Mouse (Mus musculus) limb, embryonic 15.5 days (tissue): ENCODE results near the gene Chga. TPM values are rescaled to one million over a fixed set of nuclear protein-coding genes. Genes with fewer than 3 reads are reported as not detected.

Source experiments
- ATAC-seq: fragments of 200-750 bp; cut with Nextera tagmentation; 2 replicates; pipeline ENCODE4 v1.8.0; 2017; ENCODE audit warnings: low read depth, moderate TSS enrichment; ENCODE audit not compliant: insufficient number of reproducible peaks, low FRiP score, low TSS enrichment
- H3K27ac ChIP-seq: fragments of 300-500 bp; sonication (generic); 2 replicates; pipeline ENCODE4 v1.5.1; 2015; ENCODE audit warnings: moderate library complexity, mild to moderate bottlenecking, inconsistent platforms
- H3K27me3 ChIP-seq: fragments of 300-500 bp; sonication (generic); 2 replicates; pipeline ENCODE4 v1.6.1; 2015; ENCODE audit warnings: inconsistent platforms
- H3K36me3 ChIP-seq: fragments of 300-500 bp; sonication (generic); 2 replicates; pipeline ENCODE4 v1.6.1; 2015; ENCODE audit warnings: inconsistent platforms
- H3K4me1 ChIP-seq: fragments of 300-500 bp; sonication (generic); 2 replicates; pipeline ENCODE4 v1.6.1; 2015; ENCODE audit warnings: inconsistent platforms
- H3K4me2 ChIP-seq: fragments of 300-500 bp; sonication (generic); 2 replicates; pipeline ENCODE4 v1.6.1; 2015; ENCODE audit warnings: mild to moderate bottlenecking, inconsistent platforms
- H3K4me3 ChIP-seq: fragments of 300-500 bp; sonication (generic); 2 replicates; pipeline ENCODE4 v1.5.1; 2015; ENCODE audit warnings: mild to moderate bottlenecking, inconsistent platforms
- H3K9ac ChIP-seq: fragments of 300-500 bp; sonication (generic); 2 replicates; pipeline ENCODE4 v1.6.1; 2015; ENCODE audit warnings: inconsistent platforms
- H3K9me3 ChIP-seq: fragments of 300-500 bp; sonication (generic); 2 replicates; pipeline ENCODE4 v1.6.1; 2016; ENCODE audit warnings: inconsistent platforms
- WGBS: fragments of 180-500 bp; shearing (Covaris S2); methylation state at CpG from one replicate; pipeline ENCODE4 v1.1.7; 2015; 5-methylcytosine and 5-hydroxymethylcytosine counted together
- polyA plus RNA-seq: library from polyadenylated mRNA; unstranded; fragments of >200 nt; fragmentation: Nextera tagmentation; extraction: Ambion mirVana; gene quantifications from 2 replicates; pipeline ENCODE4 v1.2.1, GENCODE M21; 2015

The Chga gene
- polyA plus RNA-seq, 1 experiment from 2014 or later, result 0.42 TPM

DNA sequence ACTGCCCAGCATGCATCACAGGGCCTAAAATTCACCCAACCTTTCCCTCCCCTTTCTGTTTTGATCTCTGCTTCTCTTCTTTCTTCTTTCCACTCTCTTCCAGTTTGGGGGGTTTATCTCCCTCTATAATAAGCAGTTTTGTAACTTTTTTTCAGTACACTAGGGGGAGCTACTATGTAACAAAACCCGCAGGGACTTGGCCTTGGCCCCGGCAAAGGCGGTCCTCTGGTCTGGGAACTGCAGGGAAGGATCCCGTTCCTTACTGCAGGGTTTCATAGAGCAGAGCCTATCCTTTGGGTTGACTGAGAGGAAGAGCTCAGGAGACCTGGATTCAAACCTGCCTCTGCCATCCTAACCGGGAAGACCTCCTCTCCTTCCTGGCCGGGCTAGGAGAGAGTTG, 30.0 kb upstream of the Chga start:
- Histone ChIP-seq H3K9me3 (no peaks in the 10 kb centered on the region), H3K9ac (no peak overlapping the region), H3K36me3 (no peaks in the 10 kb centered on the region), H3K4me2 (no peak overlapping the region), H3K4me1 (peaks cover 7% of the 10 kb centered on the region), H3K4me3 (no peak overlapping the region), H3K27ac (no peak overlapping the region), H3K27me3 (peaks cover 6% of the 10 kb centered on the region; the same call in 1 of the 2 replicates)
- ATAC-seq, result no peak
- 16% methylated on average over 6 of the region's 6 CpGs for WGBS

DNA sequence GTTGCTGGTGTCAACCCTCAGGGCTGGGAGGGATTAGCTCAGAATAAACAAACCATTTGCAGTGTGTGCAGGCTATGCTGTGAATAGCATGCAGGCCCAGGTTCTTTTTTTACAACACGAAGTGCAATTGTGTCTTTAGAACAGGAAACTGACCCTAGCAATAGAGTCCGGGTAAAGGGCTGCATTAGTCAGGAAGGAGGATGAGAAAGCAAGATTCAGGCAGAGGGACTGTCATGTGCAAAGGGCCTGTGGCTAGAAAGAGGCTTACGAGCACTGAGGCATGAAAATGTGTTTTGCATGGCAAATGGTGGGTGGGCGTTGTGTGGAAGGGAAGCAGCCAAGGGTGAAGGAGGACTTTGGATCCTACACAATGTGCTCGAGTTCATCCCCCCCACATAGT, 26.8 kb upstream of the Chga start:
- Histone ChIP-seq H3K9ac (no peak overlapping the region), H3K4me2 (no peak overlapping the region), H3K27ac (no peak overlapping the region), H3K27me3 (peaks cover 6% of the 10 kb centered on the region), H3K4me3 (no peak overlapping the region), H3K4me1 (no peaks in the 10 kb centered on the region), H3K9me3 (no peaks in the 10 kb centered on the region), H3K36me3 (no peaks in the 10 kb centered on the region)
- ATAC-seq, result no peak
- WGBS, result 69% methylated on average over 5 of the region's 5 CpGs

DNA sequence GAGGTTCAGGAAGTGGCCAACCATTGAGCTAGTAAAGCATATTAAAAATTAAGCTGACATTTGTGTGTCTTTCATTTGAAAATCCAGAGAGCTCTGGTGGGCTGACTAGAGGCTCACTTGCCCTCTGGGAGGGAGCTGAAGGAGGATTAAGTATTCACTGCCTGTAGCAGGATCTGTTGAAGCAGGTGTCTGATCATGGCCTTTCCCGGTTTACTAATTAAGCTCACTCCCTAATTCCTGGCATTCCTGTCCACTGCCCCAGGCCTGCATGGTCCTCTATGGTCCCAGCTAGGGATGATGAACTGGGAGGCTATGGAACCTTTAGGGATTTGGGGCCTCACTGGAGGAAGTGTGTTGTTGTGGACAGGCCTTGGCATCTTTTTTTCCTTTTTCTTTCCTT, 19.0 kb upstream of the Chga start:
- Histone ChIP-seq H3K4me1 (no peaks in the 10 kb centered on the region), H3K9me3 (no peaks in the 10 kb centered on the region), H3K4me3 (no peak overlapping the region), H3K27me3 (no peaks in the 10 kb centered on the region; the same call in 1 of the 2 replicates), H3K9ac (no peak overlapping the region), H3K27ac (no peak overlapping the region), H3K4me2 (no peak overlapping the region), H3K36me3 (no peaks in the 10 kb centered on the region)
- no peak for ATAC-seq
- WGBS, result 33% methylated on average over 1 of the region's 1 CpGs

DNA sequence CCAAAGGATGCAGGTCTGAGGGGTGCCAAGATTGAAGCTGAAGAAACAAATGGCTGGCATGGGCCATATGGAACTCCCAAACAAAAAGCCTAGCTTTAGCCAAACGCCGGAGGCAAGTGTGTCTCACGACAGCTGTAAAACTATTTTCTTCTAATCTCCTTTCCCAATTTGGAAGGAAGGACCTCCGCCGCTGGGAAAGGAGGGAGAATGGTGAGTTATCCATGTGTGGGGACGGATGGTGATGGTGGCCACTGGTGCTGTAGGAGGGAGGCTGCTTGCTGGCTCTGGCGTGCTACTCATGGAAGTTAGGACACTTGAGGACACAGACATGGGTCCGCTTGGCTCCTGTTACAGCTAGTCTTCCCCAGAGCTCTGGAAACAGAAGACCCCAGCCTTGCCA, 14.5 kb upstream of the Chga start:
- WGBS, result 42% methylated on average over 8 of the region's 8 CpGs
- H3K9me3 ChIP-seq, result no peaks in the 10 kb centered on the region
- no peak overlapping the region for H3K4me3 ChIP-seq

DNA sequence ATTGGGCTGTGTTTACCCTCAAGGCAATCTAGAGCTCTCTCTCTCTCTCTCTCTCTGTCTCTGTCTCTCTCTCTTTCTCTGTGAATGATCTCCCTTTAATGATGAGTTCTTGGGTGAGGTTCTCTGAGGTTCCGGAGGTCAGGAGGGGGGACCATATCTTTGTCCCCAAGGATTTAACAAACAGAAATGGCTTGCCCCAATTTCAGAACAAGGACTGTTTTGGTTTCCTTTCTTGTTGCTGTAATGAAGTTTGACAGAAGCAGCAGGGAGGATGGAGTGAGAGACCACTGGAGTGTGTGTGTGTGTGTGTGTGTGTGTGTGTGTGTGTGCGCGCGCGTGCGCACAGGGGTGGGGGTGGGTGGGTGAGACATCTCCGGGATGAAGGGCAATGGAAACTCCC, 13.6 kb upstream of the Chga start:
- WGBS, result 93% methylated on average over 7 of the region's 7 CpGs
- Histone ChIP-seq H3K27me3 (0 out of 2 replicates have a peak, but pooled peaks cover 3% of the 10 kb centered on the region), H3K4me1 (no peaks in the 10 kb centered on the region), H3K36me3 (no peaks in the 10 kb centered on the region), H3K4me2 (no peak overlapping the region), H3K9ac (no peak overlapping the region), H3K4me3 (no peak overlapping the region), H3K9me3 (no peaks in the 10 kb centered on the region), H3K27ac (no peak overlapping the region)
- ATAC-seq, result no peak

More for the DNA sequence above, 14.5 kb upstream of the Chga start:
- ATAC-seq, result no peak
- no peaks in the 10 kb centered on the region for H3K36me3 ChIP-seq
- no peaks in the 10 kb centered on the region for H3K4me1 ChIP-seq
- no peak overlapping the region for H3K4me2 ChIP-seq
- 0 out of 2 replicates have a peak, but pooled peaks cover 3% of the 10 kb centered on the region for H3K27me3 ChIP-seq
- no peak overlapping the region for H3K9ac ChIP-seq
- no peak overlapping the region for H3K27ac ChIP-seq

DNA sequence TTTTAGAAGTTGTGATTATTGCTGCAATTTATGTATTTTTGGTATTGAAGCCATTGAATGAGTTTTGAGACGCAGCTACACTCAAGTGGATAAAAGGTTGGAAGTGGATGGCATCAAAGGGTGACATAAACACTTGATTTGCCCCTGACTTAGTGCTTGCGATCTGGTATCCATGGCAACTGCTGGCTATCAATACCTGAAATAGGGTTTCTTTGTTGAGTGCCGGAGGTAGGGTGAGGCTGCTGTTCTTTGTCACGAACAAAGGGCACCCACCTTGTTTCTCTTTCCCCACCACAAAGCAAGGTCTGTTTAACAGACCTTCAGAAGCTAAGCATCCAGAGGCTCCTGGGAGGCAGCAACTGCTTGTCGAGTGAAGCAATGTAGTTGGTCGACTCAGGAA, 9.6 kb upstream of the Chga start:
- no peaks in the 10 kb centered on the region for H3K36me3 ChIP-seq
- no peak for ATAC-seq
- H3K9me3 ChIP-seq, result no peaks in the 10 kb centered on the region
- no peaks in the 10 kb centered on the region for H3K4me1 ChIP-seq
- H3K9ac ChIP-seq, result no peak overlapping the region
- 67% methylated on average over 6 of the region's 6 CpGs for WGBS
- H3K27me3 ChIP-seq, result 0 out of 2 replicates have a peak, but pooled peaks cover 3% of the 10 kb centered on the region
- H3K4me3 ChIP-seq, result no peak overlapping the region
- no peak overlapping the region for H3K27ac ChIP-seq
- no peak overlapping the region for H3K4me2 ChIP-seq

DNA sequence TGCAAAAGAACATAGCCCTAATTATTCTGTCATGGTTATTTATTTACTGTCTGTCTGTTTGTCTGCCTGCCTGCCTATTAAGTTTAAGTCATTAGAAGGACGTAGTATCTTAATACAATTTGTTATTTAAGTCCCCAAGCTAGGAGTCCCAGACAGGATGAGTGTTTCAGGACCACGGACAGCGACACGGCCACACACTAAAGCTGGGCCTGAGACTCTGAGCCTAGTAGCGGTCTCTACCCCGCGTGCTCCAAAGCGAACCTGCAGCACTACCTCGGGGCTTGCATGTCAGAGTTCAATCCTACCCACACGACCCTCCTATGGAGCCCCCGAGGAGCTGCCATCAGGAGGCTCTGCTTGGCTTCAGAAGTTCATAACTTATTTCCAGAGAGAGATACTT, 4.2 kb upstream of the Chga start:
- Histone ChIP-seq H3K4me1 (peaks cover 9% of the 10 kb centered on the region), H3K9me3 (no peaks in the 10 kb centered on the region), H3K4me3 (no peak overlapping the region), H3K27ac (no peak overlapping the region), H3K4me2 (no peak overlapping the region), H3K36me3 (no peaks in the 10 kb centered on the region), H3K9ac (no peak overlapping the region), H3K27me3 (peaks cover 42% of the 10 kb centered on the region)
- ATAC-seq, result no peak
- 3% methylated on average over 11 of the region's 11 CpGs for WGBS

DNA sequence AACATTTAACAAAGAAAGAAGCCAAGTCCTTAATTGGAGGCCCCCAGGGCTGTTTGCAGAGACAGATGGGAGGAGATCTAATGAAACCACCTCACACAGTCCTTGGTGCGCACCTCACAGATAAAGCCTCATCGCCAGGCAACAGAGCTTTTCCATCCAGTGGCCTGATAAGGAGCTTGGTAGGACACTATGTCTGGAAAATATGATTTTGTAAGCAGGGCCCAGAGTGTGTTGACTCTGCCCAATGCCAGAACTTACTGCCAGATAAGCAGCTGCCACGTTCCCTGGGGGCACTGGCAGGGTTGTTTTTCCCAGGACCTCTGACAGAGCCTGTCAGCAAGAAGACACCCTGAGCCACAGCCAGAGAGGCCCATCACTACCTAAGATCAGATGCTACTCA, 3.6 kb upstream of the Chga start:
- Histone ChIP-seq H3K4me3 (no peak overlapping the region), H3K27me3 (peaks cover 49% of the 10 kb centered on the region), H3K27ac (no peak overlapping the region), H3K4me2 (no peak overlapping the region), H3K4me1 (peaks cover 9% of the 10 kb centered on the region), H3K9ac (no peak overlapping the region), H3K9me3 (no peaks in the 10 kb centered on the region), H3K36me3 (no peaks in the 10 kb centered on the region)
- ATAC-seq, result no peak
- WGBS, result 80% methylated on average over 3 of the region's 3 CpGs

DNA sequence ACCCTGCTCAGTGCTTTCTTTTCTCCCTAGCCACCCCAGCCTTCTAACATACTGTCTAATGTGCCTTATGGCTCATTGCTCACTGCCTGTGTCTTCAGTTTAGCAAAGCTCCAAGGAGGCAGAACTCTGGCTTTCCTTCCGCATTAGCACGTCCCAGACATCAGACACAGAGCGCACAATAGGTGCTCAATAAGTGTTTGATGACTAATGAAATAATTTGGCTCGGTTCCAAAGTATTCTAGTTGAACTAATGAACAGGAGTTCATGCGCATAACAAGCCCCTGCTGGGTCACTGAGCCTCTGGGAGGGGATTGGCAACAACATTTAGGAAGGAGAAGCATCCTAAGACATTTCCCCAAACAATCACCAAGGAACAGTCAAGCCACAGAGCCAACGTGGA, 2.8 kb upstream of the Chga start:
- no peak for ATAC-seq
- Histone ChIP-seq H3K9ac (no peak overlapping the region), H3K4me3 (no peak overlapping the region), H3K9me3 (no peaks in the 10 kb centered on the region), H3K27ac (no peak overlapping the region), H3K27me3 (peaks cover 50% of the 10 kb centered on the region), H3K4me2 (no peak overlapping the region), H3K4me1 (peaks cover 9% of the 10 kb centered on the region), H3K36me3 (no peaks in the 10 kb centered on the region)
- 63% methylated on average over 6 of the region's 6 CpGs for WGBS

DNA sequence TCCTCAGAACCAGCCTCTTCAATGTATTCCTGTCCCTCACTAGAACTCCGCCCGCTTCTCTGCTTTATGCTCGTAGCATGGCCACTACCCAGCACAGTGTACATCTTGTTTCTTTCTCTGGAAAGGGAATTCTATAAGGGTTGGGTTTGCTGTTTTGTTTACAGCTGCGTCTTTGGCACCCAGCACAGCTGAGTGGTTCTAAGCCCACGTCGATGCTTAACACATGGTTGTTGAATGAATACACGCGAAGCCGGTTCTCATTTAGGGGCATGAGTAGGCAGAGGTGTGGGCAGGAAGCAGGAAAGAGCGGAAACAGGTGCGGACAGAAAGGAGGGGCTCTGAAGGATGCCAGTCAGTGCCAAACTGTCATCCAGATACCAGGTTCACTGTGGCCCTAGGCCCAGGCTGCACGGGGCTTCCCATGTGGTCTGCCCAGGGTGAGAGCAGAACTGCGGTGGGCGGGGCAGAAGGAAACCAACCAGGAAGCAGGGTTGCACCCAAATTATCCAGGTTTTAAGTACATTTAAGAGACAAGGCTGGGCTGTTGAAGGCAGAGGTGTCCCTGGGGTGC, 979 bp upstream of the Chga start:
- Histone ChIP-seq H3K36me3 (no peaks in the 10 kb centered on the region), H3K27ac (no peak overlapping the region), H3K4me1 (peaks cover 9% of the 10 kb centered on the region), H3K4me2 (no peak overlapping the region), H3K9me3 (no peaks in the 10 kb centered on the region), H3K9ac (no peak overlapping the region), H3K27me3 (peaks cover 50% of the 10 kb centered on the region), H3K4me3 (no peak overlapping the region)
- no peak for ATAC-seq
- WGBS, result 72% methylated on average over 14 of the region's 14 CpGs

DNA sequence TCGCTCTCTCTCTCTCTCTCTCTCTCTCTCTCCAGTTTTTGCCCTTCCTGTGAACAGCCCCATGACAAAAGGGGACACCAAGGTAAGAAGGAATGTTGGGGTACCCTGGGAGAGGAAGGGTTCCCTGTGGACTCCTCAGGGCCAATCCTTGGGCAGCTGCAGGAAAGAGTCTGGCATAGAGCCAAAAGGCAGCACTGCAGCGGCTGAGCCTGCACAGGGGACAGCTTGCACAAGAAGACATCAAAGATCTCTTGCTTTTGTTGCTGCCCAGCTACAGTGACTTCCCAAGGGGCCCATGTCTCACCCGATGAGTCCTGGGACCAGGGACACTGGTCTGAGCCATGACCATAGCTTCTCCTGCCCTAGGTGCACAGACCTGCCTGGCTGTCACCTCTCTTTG, 1.1 kb downstream of the Chga start:
- ATAC-seq, result no peak
- Histone ChIP-seq H3K36me3 (no peaks in the 10 kb centered on the region), H3K9me3 (no peaks in the 10 kb centered on the region), H3K27ac (no peak overlapping the region), H3K4me1 (peaks cover 9% of the 10 kb centered on the region), H3K9ac (no peak overlapping the region), H3K4me3 (no peak overlapping the region), H3K4me2 (no peak overlapping the region), H3K27me3 (peaks cover 48% of the 10 kb centered on the region)
- 73% methylated on average over 3 of the region's 3 CpGs for WGBS

DNA sequence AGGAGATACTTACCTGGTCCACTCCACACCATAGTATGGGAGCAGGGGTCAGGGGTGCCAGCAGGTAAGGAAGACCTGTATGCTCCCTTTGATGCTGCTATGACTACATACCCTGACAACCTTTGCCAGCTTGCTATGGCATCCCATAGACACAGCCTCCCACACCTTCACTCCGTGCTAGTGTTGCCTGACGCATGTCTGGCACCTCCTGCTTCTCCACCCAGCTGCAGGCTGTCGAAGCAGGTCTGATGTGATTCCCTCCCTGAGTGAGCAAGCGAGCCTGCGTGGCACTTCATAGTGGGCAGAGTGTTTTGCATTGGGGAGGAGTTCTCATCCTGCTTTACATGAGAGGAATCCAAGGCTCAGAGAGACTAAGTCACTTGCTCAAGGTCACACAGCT, 2.6 kb downstream of the Chga start:
- 82% methylated on average over 5 of the region's 5 CpGs for WGBS
- Histone ChIP-seq H3K9ac (no peak overlapping the region), H3K9me3 (no peaks in the 10 kb centered on the region), H3K36me3 (no peaks in the 10 kb centered on the region), H3K4me1 (peaks cover 9% of the 10 kb centered on the region), H3K4me2 (no peak overlapping the region), H3K27ac (no peak overlapping the region), H3K4me3 (no peak overlapping the region), H3K27me3 (peaks cover 36% of the 10 kb centered on the region)
- ATAC-seq, result no peak

DNA sequence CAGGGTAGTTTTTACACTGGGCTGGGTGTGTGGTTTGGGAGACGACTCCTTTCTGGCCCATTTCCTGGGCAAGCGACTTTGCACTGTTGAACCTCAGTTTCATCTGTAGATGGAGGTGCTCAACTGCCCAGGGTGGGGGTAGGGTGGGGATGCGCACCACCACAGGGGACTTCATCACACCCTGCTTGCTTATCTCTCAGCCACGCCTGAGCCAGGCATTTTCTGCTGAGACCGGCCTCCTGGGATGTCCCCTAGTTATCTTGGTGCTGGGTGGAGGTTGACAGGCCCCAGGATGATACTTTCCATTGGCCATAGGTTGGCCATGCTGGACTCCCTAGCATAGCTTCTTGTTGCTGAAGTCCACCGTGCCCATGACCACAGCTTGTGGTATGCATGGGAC, 10.3 kb downstream of the Chga start:
- no peak overlapping the region for H3K4me2 ChIP-seq
- H3K36me3 ChIP-seq, result 0 out of 2 replicates have a peak, but pooled peaks cover 2% of the 10 kb centered on the region
- no peak overlapping the region for H3K4me3 ChIP-seq
- no peak for ATAC-seq
- H3K9me3 ChIP-seq, result no peaks in the 10 kb centered on the region
- H3K9ac ChIP-seq, result no peak overlapping the region
- no peaks in the 10 kb centered on the region for H3K27me3 ChIP-seq
- 79% methylated on average over 6 of the region's 6 CpGs for WGBS
- no peak overlapping the region for H3K27ac ChIP-seq
- no peaks in the 10 kb centered on the region for H3K4me1 ChIP-seq
